Mouse (Mus musculus): ENCODE measurements at regions not wholly inside any gene's neighbourhood (a gene's known extent, or its start where the extent isn't known, plus 50 kb on each side); places are given as distances from the start of the nearest gene placed in this dataset.

DNA sequence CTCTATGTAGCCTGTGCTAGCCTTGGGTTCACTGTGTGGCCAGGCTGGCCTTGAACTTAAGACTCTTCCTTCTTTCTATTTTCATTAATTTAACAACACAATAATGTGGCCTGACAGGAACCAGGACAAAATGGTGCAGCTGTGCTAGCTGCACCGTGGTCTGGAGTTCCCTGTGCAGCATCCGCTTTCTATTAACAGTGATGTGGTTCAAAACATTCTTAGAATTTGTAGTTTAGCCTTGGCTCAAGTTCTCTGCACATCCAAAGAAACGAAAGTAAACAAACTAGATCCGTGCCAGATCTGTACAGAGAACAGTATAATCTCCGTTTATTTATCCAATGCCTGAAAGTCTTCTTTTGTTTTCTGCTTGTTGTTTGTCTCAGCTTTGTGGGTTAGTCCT lies 88.5 kb downstream of the Irx1 start:
- DNase-seq, result no peak

GRCm38 (mm10) chr13:71868763-71869162 lies 94.8 kb downstream of the Irx1 start:
- no peak for DNase-seq

DNA sequence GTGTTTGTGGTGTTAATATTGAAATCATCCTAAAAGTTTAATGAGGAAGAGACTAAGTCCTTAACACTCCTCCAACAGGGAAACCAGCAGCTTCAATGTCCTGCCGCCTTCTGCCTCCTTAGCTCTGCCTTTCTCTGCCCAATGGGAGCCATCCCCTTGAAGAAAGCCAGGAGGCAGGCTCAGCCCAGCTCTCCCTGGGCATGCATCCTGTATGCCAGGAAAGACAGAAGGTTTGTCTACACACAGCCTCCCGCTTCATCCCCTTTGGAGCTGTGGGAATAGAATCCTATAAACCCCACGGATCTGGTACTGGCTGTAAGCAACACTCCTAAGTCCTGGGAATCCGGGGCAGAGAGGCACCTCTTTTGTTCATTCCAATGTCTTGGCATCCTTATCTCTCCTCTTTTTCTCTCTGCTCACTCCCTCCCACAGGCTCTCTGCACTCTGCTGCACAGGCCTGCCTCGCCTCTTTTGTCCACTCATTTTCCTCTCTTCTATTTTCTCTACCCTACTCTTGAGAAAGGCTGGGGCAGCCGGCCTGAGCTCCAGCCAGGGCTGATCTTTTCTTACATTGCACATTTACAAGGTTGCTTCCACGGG lies 110.0 kb downstream of the Irx1 start:
- no peak for DNase-seq

DNA sequence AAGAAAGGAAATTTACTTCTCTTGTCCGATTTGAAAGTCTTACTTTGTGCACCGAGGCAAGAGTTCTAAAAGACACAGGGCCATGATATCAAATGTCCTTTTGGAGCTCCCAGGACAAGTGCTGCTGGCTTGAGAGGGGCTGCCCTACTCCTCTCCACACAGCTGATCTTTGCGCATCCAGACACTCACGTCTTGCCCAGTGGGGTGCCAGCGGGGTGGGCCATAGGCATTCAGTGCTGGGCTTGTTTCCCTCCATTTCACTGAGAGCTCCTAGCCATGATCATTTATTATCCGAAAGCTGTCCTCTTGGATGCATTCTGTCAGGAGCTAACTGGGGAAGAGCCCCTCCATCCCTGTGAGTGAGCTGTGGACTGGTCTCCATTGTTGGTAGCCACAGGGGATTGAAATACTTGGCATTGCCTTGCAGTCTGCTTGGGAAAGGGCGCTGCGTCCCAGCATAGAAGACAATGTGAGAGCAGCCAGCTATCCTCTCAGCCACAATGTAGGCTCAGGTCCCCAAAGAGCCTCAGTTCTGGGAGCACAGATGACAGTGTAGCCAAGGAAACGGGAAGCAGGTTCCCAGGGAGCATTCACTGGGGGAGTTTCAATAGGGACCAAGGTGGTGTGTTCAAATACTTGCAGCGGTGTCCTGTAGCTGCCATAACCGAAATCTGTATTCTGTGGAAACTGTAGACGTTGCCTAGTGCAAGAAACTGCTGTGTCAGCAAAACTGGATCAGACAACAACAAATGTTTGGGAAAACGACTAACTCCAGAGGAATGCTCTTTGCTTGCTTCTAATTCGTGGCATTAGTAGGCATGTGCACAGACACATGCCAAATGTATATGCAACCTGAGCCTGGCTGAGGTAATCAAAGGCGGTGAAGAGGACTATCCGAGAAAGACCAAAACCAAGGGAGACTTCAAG lies 159.2 kb downstream of the Irx1 start:
- no peak for DNase-seq

DNA sequence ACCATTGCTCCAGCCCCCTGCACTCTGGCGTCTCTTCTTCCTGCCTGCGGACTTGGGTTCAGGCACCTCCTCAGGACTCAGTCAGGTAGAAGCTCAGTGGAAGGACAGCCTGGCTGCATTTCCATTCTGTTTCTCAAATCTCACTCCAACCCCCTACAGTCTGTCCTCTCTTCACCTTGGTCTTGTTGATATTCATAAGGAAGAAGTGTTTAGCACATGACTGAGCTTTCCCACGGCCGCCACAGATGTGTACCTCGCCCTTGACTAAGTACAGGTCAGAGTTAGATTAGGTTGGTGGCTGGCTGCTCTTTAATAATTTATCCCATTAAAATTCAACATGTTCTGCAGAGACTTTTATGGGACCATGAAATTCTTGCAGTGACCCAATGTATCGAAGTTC lies 165.2 kb downstream of the Irx1 start:
- no peak for DNase-seq

DNA sequence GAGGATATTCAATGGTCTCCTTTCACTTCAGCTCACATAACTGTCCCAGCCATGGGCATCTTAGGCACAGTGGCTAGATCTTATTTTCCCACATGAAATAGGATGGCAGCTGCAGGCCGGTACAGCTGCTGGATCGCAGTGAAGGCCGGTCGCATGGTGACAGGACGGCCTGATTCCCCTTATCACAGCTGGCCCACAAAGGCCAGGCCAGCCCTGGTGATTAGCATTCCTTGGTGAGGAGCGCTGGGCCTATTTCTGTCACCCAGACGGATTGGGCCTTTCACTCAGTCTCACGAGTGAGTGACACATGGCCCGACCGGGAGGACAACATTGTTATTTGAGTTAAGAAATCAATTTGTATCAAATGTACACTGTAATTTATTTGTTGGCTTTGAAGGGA lies 178.8 kb downstream of the Irx1 start:
- no peak for DNase-seq

DNA sequence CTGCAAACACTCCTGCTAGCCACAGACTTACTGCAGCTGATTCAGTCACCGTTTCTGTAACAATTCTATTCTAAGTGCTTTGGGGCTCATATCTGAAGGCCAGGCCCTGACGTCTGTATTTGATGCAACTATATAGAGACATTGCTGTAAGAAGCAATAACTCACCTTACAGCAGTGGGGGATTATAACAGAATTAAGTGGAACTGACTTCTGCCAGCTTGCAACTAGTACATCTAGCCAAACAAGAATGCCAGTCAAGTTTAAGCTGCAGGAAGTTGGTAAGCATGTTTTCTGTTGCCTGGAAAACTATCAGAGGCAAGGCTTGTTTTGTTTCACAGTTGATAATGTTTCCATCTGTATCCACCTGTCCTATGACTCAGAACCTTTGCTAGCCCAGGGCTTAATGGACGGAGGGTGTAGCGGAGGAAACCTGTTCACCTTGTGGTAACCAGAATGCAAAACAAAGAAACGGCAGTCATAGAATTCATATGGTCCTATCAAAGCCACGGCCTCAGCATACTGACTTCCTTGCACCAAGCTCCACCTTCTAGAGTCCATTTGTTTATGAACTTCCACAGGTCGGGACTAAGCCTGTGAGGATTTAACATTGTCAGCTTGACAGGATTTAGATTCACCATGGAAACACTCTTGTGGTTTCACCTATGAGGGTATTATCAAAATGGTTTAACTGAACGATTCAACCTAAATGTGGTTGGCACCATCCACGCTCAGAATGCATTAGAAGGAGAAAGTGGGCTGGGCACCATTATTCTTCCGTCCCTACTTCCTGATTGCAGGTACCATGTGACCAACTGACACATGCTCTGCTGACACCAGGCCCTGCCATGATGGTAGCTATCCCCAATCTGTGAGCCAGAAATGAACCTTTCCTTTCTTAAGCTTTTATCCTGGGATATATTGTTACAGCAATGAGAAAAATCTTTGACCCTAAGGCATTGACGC lies 216.2 kb downstream of the Irx1 start:
- DNase-seq, result no peak

- no peak for DNase-seq
Measured at GRCm38 (mm10) chr13:71746534-71746933, 217.0 kb downstream of the Irx1 start.

GRCm38 (mm10) chr13:71736821-71737345 lies 226.6 kb downstream of the Irx1 start:
- DNase-seq, result no peak

GRCm38 (mm10) chr13:71734261-71734660 lies 229.3 kb downstream of the Irx1 start:
- DNase-seq, result no peak

- DNase-seq, result no peak
Measured at GRCm38 (mm10) chr13:71733360-71733759, 230.2 kb downstream of the Irx1 start.

DNA sequence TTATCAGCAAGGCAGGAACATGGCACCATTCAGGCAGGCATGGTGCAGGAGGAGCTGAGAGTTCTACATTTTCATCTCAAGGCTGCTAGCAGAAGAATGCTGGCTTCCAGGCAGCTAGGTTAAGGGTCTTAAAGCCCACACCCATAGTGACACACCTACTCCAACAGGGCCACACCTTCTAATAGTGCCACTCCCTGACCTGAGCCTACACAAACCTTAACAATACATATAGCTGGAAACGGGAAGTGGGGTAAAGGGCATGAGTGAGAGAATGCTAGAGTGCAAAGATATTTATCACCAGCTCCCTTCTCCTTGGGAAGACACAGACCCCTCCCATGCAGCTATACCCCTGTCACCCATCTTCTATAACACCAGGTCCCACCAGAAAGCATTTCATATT lies 230.6 kb downstream of the Irx1 start:
- DNase-seq, result no peak

GRCm38 (mm10) chr13:71690069-71690817 lies 273.3 kb downstream of the Irx1 start:
- DNase-seq, result no peak

DNA sequence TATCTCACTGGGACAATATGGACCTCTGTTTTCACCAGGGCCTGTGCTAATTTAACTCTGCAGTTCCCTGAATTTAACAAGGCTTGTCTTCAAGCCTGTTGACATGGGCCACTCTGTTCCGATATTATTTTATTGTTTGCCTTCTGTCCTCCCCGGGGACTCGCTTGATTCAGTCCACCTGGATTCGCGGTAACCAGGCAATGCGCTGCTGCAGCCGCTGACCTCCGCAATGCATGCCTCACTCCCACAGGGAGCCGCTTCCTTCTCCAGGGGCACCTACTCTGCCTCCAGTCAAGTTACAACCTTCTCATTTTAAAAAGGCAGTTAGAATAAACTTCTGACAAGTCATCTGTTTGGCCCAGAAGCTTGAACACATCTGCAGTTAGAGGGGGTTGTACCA lies 274.3 kb downstream of the Irx1 start:
- no peak for DNase-seq

- DNase-seq, result no peak
Measured at GRCm38 (mm10) chr13:71676081-71676624, 287.4 kb downstream of the Irx1 start.

DNA sequence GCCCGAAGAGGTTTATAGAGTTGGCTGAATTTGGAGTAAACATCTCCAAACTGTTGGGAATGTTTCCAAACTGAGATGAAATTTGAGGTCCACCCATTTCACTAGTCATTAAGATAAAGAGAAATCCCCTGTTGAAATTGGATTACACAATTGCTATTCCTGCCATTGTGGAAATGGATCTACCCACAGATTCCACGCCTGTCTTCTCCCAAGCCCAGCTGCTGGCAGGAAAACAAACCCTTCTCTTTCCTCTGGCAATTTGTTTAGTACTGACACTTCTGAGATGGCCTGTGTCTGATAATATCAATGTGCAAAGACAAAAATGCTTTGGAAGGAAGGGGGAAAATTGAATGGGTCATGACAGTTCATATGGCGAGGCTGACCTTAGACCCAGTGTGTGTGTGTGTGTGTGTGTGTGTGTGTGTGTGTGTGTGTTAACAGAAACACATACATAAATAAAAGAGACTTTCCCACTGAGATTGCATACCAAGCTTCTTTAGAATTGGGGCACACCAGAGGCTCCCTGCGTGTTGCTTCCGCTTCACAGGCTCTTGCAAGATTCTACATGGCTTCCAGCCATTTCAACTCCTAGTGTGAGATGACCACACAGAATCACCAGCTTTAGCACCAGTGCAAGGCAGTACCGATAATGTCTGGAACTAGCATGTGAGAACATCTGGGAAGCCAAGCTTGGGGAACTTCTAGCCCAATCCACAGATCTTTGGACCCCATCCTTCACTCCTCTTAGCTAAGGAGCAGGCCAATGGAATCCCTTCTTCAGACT lies 293.4 kb downstream of the Irx1 start:
- no peak for DNase-seq

DNA sequence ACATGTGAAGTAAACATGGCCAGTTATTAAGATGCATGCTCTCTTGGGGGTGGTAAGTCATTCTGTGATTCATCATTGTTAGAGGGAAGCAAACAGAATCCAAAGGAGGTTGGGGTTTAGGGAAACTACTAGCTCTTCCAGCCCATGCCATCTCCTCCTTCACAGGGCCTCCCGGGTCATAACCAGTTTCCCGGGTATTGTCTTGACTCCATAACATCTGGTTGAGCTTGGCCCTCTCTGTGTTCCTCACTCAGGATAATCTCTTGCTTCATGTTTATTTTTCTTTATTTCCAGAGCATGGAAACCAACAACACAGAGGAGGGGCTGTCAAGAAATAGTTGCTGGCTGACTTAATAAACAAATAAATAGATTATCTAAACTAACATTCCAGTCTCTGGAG lies 295.3 kb downstream of the Irx1 start:
- DNase-seq, result no peak

GRCm38 (mm10) chr13:71665221-71665916 lies 298.2 kb downstream of the Irx1 start:
- no peak for DNase-seq

DNA sequence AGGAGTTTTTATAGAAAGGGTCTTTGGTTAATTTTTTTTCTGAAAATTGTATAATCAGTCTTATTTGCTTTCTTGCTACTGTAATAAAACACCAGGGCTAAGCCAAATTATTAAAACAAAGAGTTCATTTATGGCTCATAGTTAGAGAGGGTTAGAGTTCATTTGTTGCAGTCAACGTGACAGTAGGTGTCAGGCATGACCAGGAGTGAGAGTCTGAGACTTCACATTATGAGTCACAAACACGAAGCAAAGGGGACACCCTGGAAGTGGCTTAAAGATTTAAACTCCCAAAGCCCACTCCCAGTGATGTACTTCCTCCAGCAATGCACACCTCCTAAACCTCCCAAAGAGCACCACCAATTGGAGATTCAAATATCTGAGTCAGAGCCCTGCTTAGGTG lies 305.6 kb downstream of the Irx1 start:
- DNase-seq, result no peak

DNA sequence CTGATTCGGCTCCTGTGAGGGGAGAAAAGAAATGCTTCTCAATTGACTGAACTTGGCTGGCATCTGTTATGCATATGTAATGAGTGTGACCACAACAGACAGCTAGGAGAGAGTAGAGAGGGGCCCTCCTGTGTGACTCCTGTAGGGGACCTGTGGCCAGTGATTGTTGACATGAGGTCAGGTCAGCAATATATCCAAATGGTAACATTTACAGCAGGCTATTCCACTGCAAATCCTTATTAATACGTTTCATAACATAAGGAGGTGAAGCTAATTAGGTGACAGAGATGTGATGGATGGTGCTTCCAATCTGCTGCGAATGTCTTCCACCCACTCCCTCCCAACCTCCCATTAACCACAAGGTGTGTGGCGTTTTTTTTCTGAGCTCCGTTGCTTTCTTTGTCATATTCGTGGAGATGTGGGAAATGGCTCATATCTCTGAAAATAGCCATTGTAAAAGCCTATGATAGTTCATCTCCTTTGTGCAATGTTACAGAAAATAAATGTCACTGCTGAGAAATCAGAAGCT lies 309.5 kb downstream of the Irx1 start:
- DNase-seq, result no peak
